Mouse (Mus musculus): ENCODE results near the gene Mgat4a. TPM values are rescaled to one million over a fixed set of nuclear protein-coding genes. Genes with fewer than 3 reads are reported as not detected.
"Not testable (repeated sequence)": the region's sequence is repeated elsewhere in the genome, so short reads cannot be mapped to it uniquely, and the experiment has no call there.

Mgat4a gene
- polyA plus RNA-seq, 1 experiment: 0.01 TPM

DNA sequence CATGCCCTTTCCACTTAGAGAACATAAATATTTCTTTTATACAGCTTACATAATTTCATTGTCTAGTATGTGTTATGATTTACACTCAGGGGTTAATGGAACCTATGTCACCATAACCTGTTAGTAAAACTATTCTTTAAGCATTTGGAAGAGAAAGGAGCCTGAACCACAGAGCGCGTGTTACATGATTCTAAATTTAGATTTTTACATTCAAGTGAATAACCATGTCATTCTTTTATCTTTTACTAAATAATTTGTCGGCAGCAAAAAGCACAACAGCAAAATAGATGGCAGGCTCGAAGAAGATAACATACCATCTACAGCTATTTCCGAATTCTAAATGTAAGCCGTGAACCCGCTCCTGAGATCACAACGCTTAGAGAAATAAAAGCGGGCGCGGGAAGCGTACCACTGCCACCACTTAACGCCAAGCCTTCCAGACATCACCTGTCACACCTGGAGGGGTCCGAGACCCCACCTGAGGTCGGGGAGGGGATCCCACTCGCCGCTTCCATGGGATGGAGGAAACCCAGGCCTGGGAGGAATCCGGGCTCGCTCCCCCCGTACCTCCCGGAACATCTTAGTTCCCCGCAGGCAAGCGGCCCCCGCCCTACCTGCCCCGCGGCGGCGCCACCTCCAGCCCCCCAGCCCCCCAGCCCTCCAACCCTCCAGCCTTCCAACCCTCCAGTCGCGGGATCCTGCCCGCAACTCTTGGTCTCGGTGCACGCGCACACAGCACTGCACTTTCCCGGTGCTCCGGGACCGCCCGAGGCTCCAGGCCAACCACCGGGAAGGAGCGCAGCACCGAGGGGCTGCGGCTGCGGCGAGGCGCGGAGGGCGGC, 627 bp downstream of the Mgat4a start:
- Histone ChIP-seq H3K4me1 (ENCODE audit: control insufficient read depth) (peaks cover 14% of the 10 kb centered on the region), H3K27me3 (ENCODE audit: control insufficient read depth) (peaks cover 54% of the 10 kb centered on the region), H3K9me3 (ENCODE audit: control insufficient read depth, low read length) (no peaks in the 10 kb centered on the region; the same call in 1 of the 2 replicates), H3K4me3 (replicated peaks) (peak overlapping the region; percentile 69), H3K36me3 (ENCODE audit: control insufficient read depth) (no peaks in the 10 kb centered on the region)
- no peak for TF ChIP-seq TAL1 (IDR thresholded peaks at IDR 0.05; ENCODE audit: low read length)
- no peak for TF ChIP-seq GATA1 (IDR thresholded peaks at IDR 0.05; ENCODE audit: low read length)

DNA sequence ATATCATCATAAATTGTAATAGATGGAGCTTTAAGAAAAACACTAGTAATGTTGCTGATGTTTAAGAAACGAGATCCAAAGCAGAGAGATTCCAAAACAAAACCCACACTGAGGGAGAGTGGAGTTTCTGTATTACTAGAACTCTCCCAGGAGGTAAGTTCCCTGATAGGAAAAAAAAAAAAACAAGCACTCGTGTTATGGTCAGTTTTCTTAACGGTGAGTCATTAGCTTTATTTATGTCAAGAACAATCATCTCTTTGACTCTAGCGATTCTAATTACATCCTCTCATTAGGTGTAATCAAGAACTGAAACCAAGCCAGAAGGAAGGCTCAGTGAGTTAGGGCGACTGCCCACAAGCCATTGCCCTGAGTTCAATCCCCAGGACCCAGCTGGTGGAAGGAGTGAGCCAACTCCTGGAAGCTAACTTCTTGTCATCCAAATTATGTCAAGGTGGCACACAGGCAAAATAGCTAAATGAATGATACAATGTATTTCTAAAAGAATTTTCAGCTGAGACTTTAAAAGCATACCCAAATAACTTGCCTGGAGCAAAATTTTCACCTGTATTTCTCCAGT, 6.2 kb downstream of the Mgat4a start:
- H3K9me3 ChIP-seq (ENCODE audit: control insufficient read depth, low read length): no peaks in the 10 kb centered on the region
- no peaks in the 10 kb centered on the region for H3K4me1 ChIP-seq (ENCODE audit: control insufficient read depth)
- TF ChIP-seq TAL1 (IDR thresholded peaks at IDR 0.05; ENCODE audit: low read length) (no peak), GATA1 (IDR thresholded peaks at IDR 0.05; ENCODE audit: low read length) (no peak)
- H3K4me3 ChIP-seq (replicated peaks): no peak overlapping the region
- peaks cover 5% of the 10 kb centered on the region for H3K27me3 ChIP-seq (ENCODE audit: control insufficient read depth)
- no peaks in the 10 kb centered on the region for H3K36me3 ChIP-seq (ENCODE audit: control insufficient read depth)

DNA sequence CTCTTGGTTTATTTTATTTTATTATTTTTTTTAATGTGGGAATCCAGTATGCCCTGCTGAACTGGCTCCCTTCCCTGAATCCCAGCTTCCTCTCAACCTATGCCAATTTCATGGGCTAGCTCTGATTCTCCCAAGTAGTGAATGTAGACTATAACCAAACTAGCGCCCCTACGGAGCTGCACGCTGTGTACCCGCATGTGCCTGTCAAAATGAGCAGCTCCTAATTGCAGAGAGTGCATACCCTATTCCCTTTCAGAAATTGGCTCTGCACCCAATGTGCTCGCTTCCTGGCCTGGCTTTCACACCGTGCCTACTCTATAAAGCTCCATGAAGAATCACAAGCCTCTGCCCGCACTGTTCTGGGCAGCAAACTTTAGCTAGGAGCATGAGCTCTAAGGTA, 7.6 kb downstream of the Mgat4a start:
- TF ChIP-seq TAL1 (IDR thresholded peaks at IDR 0.05; ENCODE audit: low read length): no peak
- TF ChIP-seq GATA1 (IDR thresholded peaks at IDR 0.05; ENCODE audit: low read length): no peak
- Histone ChIP-seq H3K4me1 (ENCODE audit: control insufficient read depth) (no peaks in the 10 kb centered on the region), H3K36me3 (ENCODE audit: control insufficient read depth) (no peaks in the 10 kb centered on the region), H3K9me3 (ENCODE audit: control insufficient read depth, low read length) (no peaks in the 10 kb centered on the region), H3K4me3 (replicated peaks) (no peak overlapping the region), H3K27me3 (ENCODE audit: control insufficient read depth) (no peaks in the 10 kb centered on the region)

DNA sequence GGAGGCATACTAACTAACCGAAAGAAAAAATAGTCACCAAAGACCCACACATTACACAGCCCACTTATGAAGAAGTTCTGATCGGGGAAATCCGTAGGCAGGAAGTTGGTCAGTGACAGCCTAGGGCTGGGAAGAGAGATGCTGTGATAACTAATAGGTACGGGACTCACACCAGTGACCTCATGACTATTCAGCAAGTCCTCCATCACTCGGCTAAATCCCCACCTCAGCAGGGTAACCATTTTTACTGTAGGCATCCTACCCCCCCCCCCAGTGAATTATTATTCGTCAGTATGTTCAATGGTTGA, 8.3 kb downstream of the Mgat4a start:
- no peaks in the 10 kb centered on the region for H3K27me3 ChIP-seq (ENCODE audit: control insufficient read depth)
- H3K4me3 ChIP-seq (replicated peaks): no peak overlapping the region
- no peaks in the 10 kb centered on the region for H3K9me3 ChIP-seq (ENCODE audit: control insufficient read depth, low read length)
- TF ChIP-seq GATA1 (IDR thresholded peaks at IDR 0.05; ENCODE audit: low read length) (no peak), TAL1 (IDR thresholded peaks at IDR 0.05; ENCODE audit: low read length) (no peak)
- H3K4me1 ChIP-seq (ENCODE audit: control insufficient read depth): no peaks in the 10 kb centered on the region
- no peaks in the 10 kb centered on the region for H3K36me3 ChIP-seq (ENCODE audit: control insufficient read depth)

DNA sequence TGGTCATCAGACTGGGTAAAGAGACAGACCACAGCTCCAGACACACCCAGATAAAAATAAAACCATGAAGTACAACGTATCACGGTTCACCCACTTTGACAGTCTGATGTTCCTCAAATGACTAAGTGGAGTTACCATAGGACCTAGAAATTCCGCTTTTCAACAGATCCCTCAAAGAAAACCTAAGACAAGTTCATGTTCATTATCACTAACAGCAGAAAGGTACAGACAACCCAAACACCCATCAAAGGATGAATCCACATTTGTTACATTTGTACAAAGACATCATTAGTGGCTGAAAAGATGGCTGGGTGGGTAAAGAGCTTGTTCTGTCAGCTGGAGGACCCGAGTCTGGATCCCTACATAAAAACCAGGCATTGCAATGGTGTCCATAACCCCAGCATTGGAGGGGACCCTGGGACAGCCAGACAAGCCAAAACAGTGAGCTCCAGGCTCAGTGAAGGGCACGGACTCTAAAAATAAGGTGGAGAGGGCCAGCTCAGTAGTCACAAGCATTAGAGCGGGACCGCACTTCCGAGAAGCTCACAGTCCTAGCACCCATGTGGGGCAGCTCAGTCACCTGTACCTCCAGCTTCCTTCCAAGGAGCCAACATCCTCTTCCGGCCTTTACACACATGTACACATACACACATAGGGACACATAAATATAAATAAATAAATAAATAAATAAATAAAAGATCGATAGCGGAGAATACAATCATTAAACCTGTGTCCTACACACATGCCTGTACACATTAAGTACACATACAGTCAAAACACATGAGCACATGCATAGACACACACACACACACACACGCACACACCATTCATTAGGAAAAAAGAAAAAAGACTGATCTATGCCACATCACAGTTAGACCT, 8.9 kb downstream of the Mgat4a start:
- H3K27me3 ChIP-seq (ENCODE audit: control insufficient read depth): no peaks in the 10 kb centered on the region
- H3K36me3 ChIP-seq (ENCODE audit: control insufficient read depth): no peaks in the 10 kb centered on the region
- no peak for TF ChIP-seq GATA1 (IDR thresholded peaks at IDR 0.05; ENCODE audit: low read length)
- TF ChIP-seq TAL1 (IDR thresholded peaks at IDR 0.05; ENCODE audit: low read length): no peak
- H3K4me1 ChIP-seq (ENCODE audit: control insufficient read depth): no peaks in the 10 kb centered on the region
- no peaks in the 10 kb centered on the region for H3K9me3 ChIP-seq (ENCODE audit: control insufficient read depth, low read length)
- H3K4me3 ChIP-seq (replicated peaks): no peak overlapping the region

DNA sequence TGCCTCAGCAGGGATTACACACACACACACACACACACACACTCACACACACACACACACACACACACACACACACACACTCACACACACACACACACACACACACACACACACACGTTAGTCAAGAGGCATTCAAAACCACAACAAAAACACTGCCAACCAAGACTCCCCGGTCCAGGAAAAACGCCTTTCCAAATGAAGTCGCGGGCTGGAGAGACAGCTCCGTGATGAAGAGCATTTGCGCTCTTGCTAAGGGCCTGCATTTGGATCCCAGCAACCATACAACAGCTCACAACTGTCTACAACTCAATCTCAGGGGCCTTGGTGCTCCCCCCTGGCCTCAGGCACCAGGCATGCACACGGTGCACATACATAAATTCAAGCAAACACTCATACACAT, 10.8 kb downstream of the Mgat4a start:
- H3K4me1 ChIP-seq (ENCODE audit: control insufficient read depth): peaks cover 8% of the 10 kb centered on the region
- no peak for TF ChIP-seq TAL1 (IDR thresholded peaks at IDR 0.05; ENCODE audit: low read length)
- TF ChIP-seq GATA1 (IDR thresholded peaks at IDR 0.05; ENCODE audit: low read length): no peak
- no peaks in the 10 kb centered on the region for H3K36me3 ChIP-seq (ENCODE audit: control insufficient read depth)

DNA sequence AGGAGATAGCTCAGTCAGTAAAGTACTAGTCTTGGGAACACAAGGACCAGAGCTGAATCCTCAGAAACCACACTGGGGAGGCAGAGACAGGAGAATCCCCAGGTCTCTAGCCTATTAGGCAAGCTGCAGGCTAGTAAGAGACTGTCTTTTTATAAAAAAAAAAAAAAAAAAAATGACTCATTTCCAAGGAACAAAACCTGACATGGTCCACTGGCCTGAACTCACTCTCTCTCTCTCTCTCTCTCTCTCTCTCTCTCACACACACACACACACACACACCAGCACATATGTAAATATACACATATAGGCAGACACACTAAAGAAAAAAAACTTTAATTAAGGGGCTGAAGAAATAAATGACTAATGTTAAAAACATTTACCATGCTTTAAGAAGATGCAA, 14.6 kb downstream of the Mgat4a start:
- peaks cover 10% of the 10 kb centered on the region for H3K4me1 ChIP-seq (ENCODE audit: control insufficient read depth)
- no peak for TF ChIP-seq TAL1 (IDR thresholded peaks at IDR 0.05; ENCODE audit: low read length)
- no peak for TF ChIP-seq GATA1 (IDR thresholded peaks at IDR 0.05; ENCODE audit: low read length)
- H3K9me3 ChIP-seq (ENCODE audit: control insufficient read depth, low read length): no peaks in the 10 kb centered on the region
- H3K36me3 ChIP-seq (ENCODE audit: control insufficient read depth): no peaks in the 10 kb centered on the region
- H3K27me3 ChIP-seq (ENCODE audit: control insufficient read depth): no peaks in the 10 kb centered on the region
- H3K4me3 ChIP-seq (replicated peaks): no peak overlapping the region

More for the DNA sequence above, 10.8 kb downstream of the Mgat4a start:
- Histone ChIP-seq H3K4me3 (replicated peaks) (no peak overlapping the region), H3K27me3 (ENCODE audit: control insufficient read depth) (no peaks in the 10 kb centered on the region), H3K9me3 (ENCODE audit: control insufficient read depth, low read length) (no peaks in the 10 kb centered on the region)

DNA sequence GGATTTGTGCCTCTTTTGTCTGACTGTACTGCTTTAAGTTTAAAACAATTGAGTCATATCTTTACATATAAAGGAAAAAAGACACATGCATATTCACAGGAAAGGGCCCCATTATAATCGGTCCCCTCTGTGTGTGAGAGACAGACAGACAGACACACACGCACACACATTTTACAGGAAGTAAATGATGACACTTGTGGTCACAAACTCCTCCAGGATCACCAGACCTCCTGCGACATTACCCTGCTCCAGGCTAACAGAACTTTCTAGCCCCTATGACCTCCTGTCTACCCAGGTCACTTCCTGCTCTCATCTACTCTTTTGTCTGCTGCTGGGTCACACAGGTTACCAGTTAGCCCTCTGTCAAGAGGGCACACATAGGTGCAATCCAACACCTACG, 16.1 kb downstream of the Mgat4a start:
- Histone ChIP-seq H3K9me3 (ENCODE audit: control insufficient read depth, low read length) (no peaks in the 10 kb centered on the region), H3K27me3 (ENCODE audit: control insufficient read depth) (no peaks in the 10 kb centered on the region), H3K4me3 (replicated peaks) (no peak overlapping the region), H3K36me3 (ENCODE audit: control insufficient read depth) (no peaks in the 10 kb centered on the region), H3K4me1 (ENCODE audit: control insufficient read depth) (peaks cover 10% of the 10 kb centered on the region)
- no peak for TF ChIP-seq TAL1 (IDR thresholded peaks at IDR 0.05; ENCODE audit: low read length)
- TF ChIP-seq GATA1 (IDR thresholded peaks at IDR 0.05; ENCODE audit: low read length): no peak

DNA sequence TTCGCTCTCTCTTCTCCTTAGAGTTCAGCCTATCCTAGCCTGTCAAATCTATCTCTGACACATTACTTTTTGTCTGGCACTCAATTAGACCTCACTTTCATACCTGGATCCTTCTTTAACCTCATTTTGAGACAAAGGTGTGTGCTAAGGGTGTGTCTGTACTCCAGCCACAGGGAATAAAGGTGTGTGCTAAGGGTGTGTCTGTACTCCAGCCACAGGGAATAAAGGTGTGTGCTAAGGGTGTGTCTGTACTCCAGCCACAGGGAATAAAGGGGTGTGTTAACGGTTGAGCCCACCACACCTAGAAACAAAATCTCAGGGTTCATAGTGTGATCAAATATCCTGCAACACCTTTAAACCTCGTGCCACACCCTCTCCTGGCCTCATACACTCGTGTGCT, 16.7 kb downstream of the Mgat4a start:
- peaks cover 10% of the 10 kb centered on the region for H3K4me1 ChIP-seq (ENCODE audit: control insufficient read depth)
- not testable (repeated sequence) for H3K36me3 ChIP-seq (ENCODE audit: control insufficient read depth); H3K27me3 ChIP-seq (ENCODE audit: control insufficient read depth); H3K4me3 ChIP-seq (replicated peaks); H3K9me3 ChIP-seq (ENCODE audit: control insufficient read depth, low read length)

DNA sequence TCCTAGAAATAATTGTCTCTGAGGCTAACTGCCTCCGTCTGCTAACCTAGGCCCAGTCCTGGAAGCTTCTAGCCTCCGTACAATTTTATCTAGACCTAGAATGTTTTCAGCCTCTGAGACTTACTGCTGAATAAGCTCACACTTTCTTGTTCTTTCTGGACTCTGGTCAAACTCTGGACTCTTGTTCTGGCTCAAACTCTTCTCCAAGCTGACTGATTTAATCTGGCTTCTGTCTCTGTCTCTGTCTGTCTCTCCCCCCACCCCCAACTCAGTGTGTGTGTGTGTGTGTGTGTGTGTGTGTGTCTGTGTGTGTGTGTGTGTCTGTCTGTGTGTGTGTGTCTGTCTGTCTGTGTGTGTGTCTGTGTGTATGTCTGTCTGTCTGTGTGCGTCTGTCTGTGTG, 17.3 kb downstream of the Mgat4a start:
- H3K36me3 ChIP-seq (ENCODE audit: control insufficient read depth); H3K9me3 ChIP-seq (ENCODE audit: control insufficient read depth, low read length); H3K4me3 ChIP-seq (replicated peaks); H3K27me3 ChIP-seq (ENCODE audit: control insufficient read depth): not testable (repeated sequence)
- peaks cover 10% of the 10 kb centered on the region for H3K4me1 ChIP-seq (ENCODE audit: control insufficient read depth)

Measured in erythroblast, embryonic 14.5 days (primary cell).